Mouse (Mus musculus) limb, embryonic 14.5 days (tissue): ENCODE data around the gene Nedd9. TPM values are rescaled to one million over a fixed set of nuclear protein-coding genes. Genes with fewer than 3 reads are reported as not detected.

ENCODE experiments used
- ATAC-seq: fragments of 200-750 bp; cut with Nextera tagmentation; 2 replicates; pipeline ENCODE4 v1.8.0; 2017; ENCODE audit warnings: low read depth, moderate number of reproducible peaks, moderate TSS enrichment; ENCODE audit not compliant: low FRiP score
- DNase-seq: peaks from one replicate; pipeline ENCODE4 v3.0.0-alpha.2; 2015; ENCODE audit warnings: low spot score
- H3K27ac ChIP-seq: fragments of 300-500 bp; sonication (generic); replicated peaks from 2 replicates; pipeline ENCODE4 v1.5.1; 2014; ENCODE audit warnings: low read depth, mild to moderate bottlenecking, low read length, moderate library complexity, mixed read lengths
- H3K27me3 ChIP-seq: fragments of 300-500 bp; sonication (generic); 2 replicates; pipeline ENCODE4 v1.6.1; 2014; ENCODE audit warnings: low read length, mixed read lengths; ENCODE audit not compliant: control insufficient read depth, insufficient read depth
- H3K36me3 ChIP-seq: fragments of 300-500 bp; sonication (generic); 2 replicates; pipeline ENCODE4 v1.6.1; 2014; ENCODE audit warnings: mild to moderate bottlenecking, low read length, moderate library complexity, mixed read lengths; ENCODE audit not compliant: control insufficient read depth, insufficient read depth
- H3K4me1 ChIP-seq: fragments of 300-500 bp; sonication (generic); 2 replicates; pipeline ENCODE4 v1.6.1; 2014; ENCODE audit warnings: antibody characterized with exemption, low read length, mixed read lengths; ENCODE audit not compliant: control insufficient read depth, insufficient read depth
- H3K4me2 ChIP-seq: fragments of 300-500 bp; sonication (generic); replicated peaks from 2 replicates; pipeline ENCODE4 v1.6.1; 2014; ENCODE audit warnings: low read depth, mild to moderate bottlenecking, low read length, moderate library complexity; ENCODE audit not compliant: severe bottlenecking
- H3K4me3 ChIP-seq: fragments of 300-500 bp; sonication (generic); replicated peaks from 2 replicates; pipeline ENCODE4 v1.5.1; 2014; ENCODE audit warnings: low read length
- H3K9ac ChIP-seq: fragments of 300-500 bp; sonication (generic); 2 replicates; pipeline ENCODE4 v1.6.1; 2014; ENCODE audit warnings: mild to moderate bottlenecking, low read depth, low read length, moderate library complexity; ENCODE audit not compliant: severe bottlenecking
- H3K9me3 ChIP-seq: fragments of 300-500 bp; sonication (generic); 2 replicates; pipeline ENCODE4 v1.6.1; 2016; ENCODE audit warnings: low read length; ENCODE audit not compliant: control insufficient read depth
- POLR2A ChIP-seq: fragments of 200-500 bp; IDR thresholded peaks from 2 replicates; pipeline ENCODE4 v1.8.0; 2012; ENCODE audit warnings: inconsistent platforms, mild to moderate bottlenecking, moderate library complexity, borderline replicate concordance; ENCODE audit not compliant: insufficient read depth, insufficient read length; ENCODE audit errors: extremely low read depth
- whole genome bisulfite sequencing: fragments of 180-500 bp; shearing (Covaris S2); extraction: QIAGEN DNeasy Blood & Tissue Kit; methylation state at CpG from one replicate; pipeline ENCODE4 v1.1.7; 2014; 5-methylcytosine and 5-hydroxymethylcytosine counted together
- polyA plus RNA-seq, 2 experiments: library from polyadenylated mRNA; depleted of rRNA in 1 of 2; stranded (reverse) in 1 of 2; unstranded in 1 of 2; fragments of >200 nt; fragmentation: Nextera tagmentation in 1 of 2; extraction: Ambion mirVana in 1 of 2; gene quantifications; 2 replicates each; pipeline versions ENCODE4 v1.2.1 to v1.2.3; 2012 to 2014

Gene Nedd9
- polyA plus RNA-seq, 2 experiments, result 23.5 to 41.5 TPM

- no peaks in the 10 kb centered on the region for H3K27me3 ChIP-seq
- ATAC-seq (peak; percentile 16), DNase-seq (peak; percentile 31)
- no peak for TF ChIP-seq POLR2A
- H3K4me3 ChIP-seq, result peak overlapping the region; percentile 48
- H3K4me2 ChIP-seq, result peak overlapping the region; percentile 51
- H3K9ac ChIP-seq, result peak overlapping the region; percentile 41
- H3K4me1 ChIP-seq, result peaks cover 41% of the 10 kb centered on the region
- peak overlapping the region; percentile 44 for H3K27ac ChIP-seq
- 5% methylated on average over 16 of the region's 16 CpGs for WGBS
- no peaks in the 10 kb centered on the region for H3K9me3 ChIP-seq
- no peaks in the 10 kb centered on the region for H3K36me3 ChIP-seq
Measured at GRCm38 (mm10) chr13:41359330-41360215, 127.6 kb downstream of the Nedd9 start.

- peaks cover 45% of the 10 kb centered on the region for H3K4me1 ChIP-seq
- peak overlapping the region; percentile 51 for H3K4me2 ChIP-seq
- no peaks in the 10 kb centered on the region for H3K36me3 ChIP-seq
- H3K9me3 ChIP-seq, result no peaks in the 10 kb centered on the region
- H3K4me3 ChIP-seq, result peak overlapping the region; percentile 48
- 1% methylated on average over 42 of the region's 42 CpGs for WGBS
- H3K27me3 ChIP-seq, result no peaks in the 10 kb centered on the region
- DNase-seq, result peak; percentile 97
- TF ChIP-seq POLR2A, result peak; percentile 88; the same call in 1 of the 2 replicates
- H3K9ac ChIP-seq, result peak overlapping the region; percentile 58
- peak; percentile 96 for ATAC-seq
- H3K27ac ChIP-seq, result peak overlapping the region; percentile 89
Measured at GRCm38 (mm10) chr13:41358480-41359180, 128.5 kb downstream of the Nedd9 start.

GRCm38 (mm10) chr13:41358009-41358408, 129.2 kb downstream of the Nedd9 start:
- WGBS, result 7% methylated on average over 10 of the region's 10 CpGs
- H3K36me3 ChIP-seq, result no peaks in the 10 kb centered on the region
- ATAC-seq, result no peak
- peaks cover 50% of the 10 kb centered on the region for H3K4me1 ChIP-seq
- no peak for DNase-seq
- H3K27me3 ChIP-seq, result no peaks in the 10 kb centered on the region
- H3K4me3 ChIP-seq, result peak overlapping the region; percentile 48
- peak overlapping the region; percentile 51 for H3K4me2 ChIP-seq
- H3K27ac ChIP-seq, result peak overlapping the region; percentile 89
- H3K9ac ChIP-seq, result peak overlapping the region; percentile 58
- no peak for TF ChIP-seq POLR2A
- H3K9me3 ChIP-seq, result no peaks in the 10 kb centered on the region

- peak overlapping the region; percentile 48 for H3K4me3 ChIP-seq
- H3K9me3 ChIP-seq, result no peaks in the 10 kb centered on the region
- H3K27me3 ChIP-seq, result no peaks in the 10 kb centered on the region
- TF ChIP-seq POLR2A, result no peak
- ATAC-seq (no peak), DNase-seq (no peak)
- H3K27ac ChIP-seq, result no peak overlapping the region
- peak overlapping the region; percentile 58; the same call in 1 of the 2 replicates for H3K9ac ChIP-seq
- H3K4me2 ChIP-seq, result peak overlapping the region; percentile 51
- H3K36me3 ChIP-seq, result no peaks in the 10 kb centered on the region
- WGBS, result 34% methylated on average over 3 of the region's 3 CpGs
- H3K4me1 ChIP-seq, result peaks cover 54% of the 10 kb centered on the region
Measured at GRCm38 (mm10) chr13:41357586-41357985, 129.6 kb downstream of the Nedd9 start.

- no peaks in the 10 kb centered on the region for H3K27me3 ChIP-seq
- DNase-seq (no peak), ATAC-seq (no peak)
- peak overlapping the region; percentile 48 for H3K4me3 ChIP-seq
- H3K36me3 ChIP-seq, result no peaks in the 10 kb centered on the region
- TF ChIP-seq POLR2A, result no peak
- peaks cover 58% of the 10 kb centered on the region for H3K4me1 ChIP-seq
- peak overlapping the region; percentile 51 for H3K4me2 ChIP-seq
- no peak overlapping the region for H3K27ac ChIP-seq
- no peak overlapping the region for H3K9ac ChIP-seq
- no peaks in the 10 kb centered on the region for H3K9me3 ChIP-seq
- WGBS, result 64% methylated on average over 4 of the region's 4 CpGs
Measured at GRCm38 (mm10) chr13:41357161-41357560, 130.0 kb downstream of the Nedd9 start.
